Mouse (Mus musculus): ENCODE results near the gene Opn1sw. TPM values are rescaled to one million over a fixed set of nuclear protein-coding genes. Genes with fewer than 3 reads are reported as not detected.

Opn1sw gene
- polyA plus RNA-seq (2015; fragmentation: Nextera tagmentation; extraction: Ambion mirVana), result 0.29 and 0.53 TPM in 2 replicates

DNA sequence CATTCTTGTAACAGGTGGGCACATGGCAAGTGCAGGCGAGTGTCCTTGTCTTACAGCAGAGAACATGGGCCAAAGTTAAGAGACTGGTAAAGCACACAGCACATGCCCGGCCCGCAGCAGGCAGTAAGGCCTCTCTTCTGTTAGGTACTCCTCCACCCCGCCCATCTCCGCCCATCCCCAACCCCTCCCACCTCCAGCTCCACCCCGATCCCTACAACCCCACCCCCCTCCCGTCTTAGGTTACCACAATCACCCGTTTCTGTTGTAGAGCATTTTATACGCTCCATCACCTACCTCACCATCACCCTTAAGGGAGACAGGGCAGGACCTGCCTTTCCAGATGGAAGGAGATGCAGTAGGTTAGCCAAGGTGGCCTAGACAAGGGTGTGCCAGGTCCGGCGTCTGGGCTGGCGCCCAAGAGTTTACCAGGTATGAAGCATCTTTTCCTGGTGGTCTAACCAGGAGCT, at the start of gene Opn1sw:
TSS of gene Opn1sw (minus strand) at position 417 of the 467 bp plus-strand sequence.
- H3K9me3 ChIP-seq, result no peaks in the 10 kb centered on the region
- WGBS, result 5% methylated on average over 12 of the region's 12 CpGs
- peak within 1 kb of the TSS; percentile 42 for H3K4me2 ChIP-seq (replicated peaks)
- H3K27ac ChIP-seq, result 0 out of 2 replicates have a peak within 1 kb of the TSS, but pooled peaks have one; percentile 6
- no peak within 1 kb of the TSS for H3K9ac ChIP-seq
- no peaks in the 10 kb centered on the region for H3K36me3 ChIP-seq
- H3K4me1 ChIP-seq (replicated peaks), result peaks cover 7% of the 10 kb centered on the region; the same call in 1 of the 2 replicates
- H3K27me3 ChIP-seq (replicated peaks), result no peaks in the 10 kb centered on the region
- H3K4me3 ChIP-seq (replicated peaks), result peak within 1 kb of the TSS; percentile 24
- ATAC-seq, result peak; percentile 81

DNA sequence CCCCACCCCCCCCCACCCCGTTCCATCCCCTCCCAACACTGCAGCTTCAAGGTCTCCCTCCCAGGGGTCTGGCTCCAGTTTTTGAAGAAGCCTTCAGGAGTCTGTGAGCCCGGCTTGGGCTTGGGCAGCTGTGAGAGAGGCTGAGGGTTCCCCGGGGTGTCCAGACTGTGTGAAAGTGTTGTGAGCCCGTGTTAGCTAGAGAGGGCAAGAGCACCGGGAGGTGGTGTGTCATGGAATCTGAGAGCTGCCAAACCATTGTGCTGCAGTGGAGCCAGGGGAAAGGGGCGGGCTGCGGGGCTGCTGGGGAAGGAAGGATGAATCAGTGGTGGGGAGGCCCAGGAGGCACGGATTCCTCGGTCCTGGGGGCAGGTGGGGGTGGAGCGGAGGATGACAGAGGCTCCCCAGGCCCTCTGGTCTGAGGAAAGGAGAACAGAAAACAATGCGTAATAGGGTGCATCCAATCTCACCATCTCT, 48.2 kb upstream of the Opn1sw start:
- H3K9me3 ChIP-seq, result no peaks in the 10 kb centered on the region
- ATAC-seq, result no peak
- WGBS, result 15% methylated on average over 11 of the region's 11 CpGs

DNA sequence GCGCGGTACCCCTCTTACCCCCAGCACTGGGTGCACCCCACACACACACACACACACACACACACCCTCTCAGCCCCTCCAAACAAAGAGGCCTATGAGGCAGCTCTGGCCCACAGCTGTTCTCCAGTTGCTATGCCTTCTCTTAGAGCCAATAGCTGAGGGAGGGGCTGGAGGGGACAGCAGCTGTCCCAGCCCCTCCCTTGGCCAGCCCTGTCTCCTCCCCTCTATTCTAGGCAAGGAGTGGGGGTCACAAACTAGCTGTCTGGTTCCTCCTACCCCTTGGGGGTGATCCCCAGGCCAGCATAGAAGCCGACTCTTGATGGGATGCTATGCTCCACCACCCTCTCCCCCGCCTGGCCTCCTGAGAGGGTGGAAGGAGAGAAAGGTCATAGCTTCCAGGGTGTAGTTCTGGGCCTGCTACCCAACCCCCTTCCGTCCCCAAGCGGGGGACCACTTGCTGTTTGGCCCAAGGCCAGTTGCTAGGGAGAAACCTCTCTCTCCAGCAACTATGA, 47.7 kb upstream of the Opn1sw start:
- peak; percentile 63 for ATAC-seq
- peaks cover 12% of the 10 kb centered on the region for H3K27me3 ChIP-seq (replicated peaks)
- peak overlapping the region; percentile 52; the same call in 1 of the 2 replicates for H3K9ac ChIP-seq
- peaks cover 21% of the 10 kb centered on the region for H3K4me1 ChIP-seq (replicated peaks)
- 22% methylated on average over 6 of the region's 6 CpGs for WGBS
- 0 out of 2 replicates have a peak, but pooled peaks cover 3% of the 10 kb centered on the region for H3K36me3 ChIP-seq
- peak overlapping the region; percentile 86 for H3K27ac ChIP-seq
- no peaks in the 10 kb centered on the region for H3K9me3 ChIP-seq
- peak overlapping the region; percentile 53 for H3K4me3 ChIP-seq (replicated peaks)
- peak overlapping the region; percentile 70 for H3K4me2 ChIP-seq (replicated peaks)

More for the DNA sequence above, 48.2 kb upstream of the Opn1sw start:
- Histone ChIP-seq H3K4me3 (replicated peaks) (peak overlapping the region; percentile 53), H3K27me3 (replicated peaks) (peaks cover 12% of the 10 kb centered on the region), H3K4me1 (replicated peaks) (peaks cover 21% of the 10 kb centered on the region), H3K36me3 (0 out of 2 replicates have a peak, but pooled peaks cover 4% of the 10 kb centered on the region), H3K4me2 (replicated peaks) (peak overlapping the region; percentile 70), H3K9ac (no peak overlapping the region), H3K27ac (peak overlapping the region; percentile 86)

DNA sequence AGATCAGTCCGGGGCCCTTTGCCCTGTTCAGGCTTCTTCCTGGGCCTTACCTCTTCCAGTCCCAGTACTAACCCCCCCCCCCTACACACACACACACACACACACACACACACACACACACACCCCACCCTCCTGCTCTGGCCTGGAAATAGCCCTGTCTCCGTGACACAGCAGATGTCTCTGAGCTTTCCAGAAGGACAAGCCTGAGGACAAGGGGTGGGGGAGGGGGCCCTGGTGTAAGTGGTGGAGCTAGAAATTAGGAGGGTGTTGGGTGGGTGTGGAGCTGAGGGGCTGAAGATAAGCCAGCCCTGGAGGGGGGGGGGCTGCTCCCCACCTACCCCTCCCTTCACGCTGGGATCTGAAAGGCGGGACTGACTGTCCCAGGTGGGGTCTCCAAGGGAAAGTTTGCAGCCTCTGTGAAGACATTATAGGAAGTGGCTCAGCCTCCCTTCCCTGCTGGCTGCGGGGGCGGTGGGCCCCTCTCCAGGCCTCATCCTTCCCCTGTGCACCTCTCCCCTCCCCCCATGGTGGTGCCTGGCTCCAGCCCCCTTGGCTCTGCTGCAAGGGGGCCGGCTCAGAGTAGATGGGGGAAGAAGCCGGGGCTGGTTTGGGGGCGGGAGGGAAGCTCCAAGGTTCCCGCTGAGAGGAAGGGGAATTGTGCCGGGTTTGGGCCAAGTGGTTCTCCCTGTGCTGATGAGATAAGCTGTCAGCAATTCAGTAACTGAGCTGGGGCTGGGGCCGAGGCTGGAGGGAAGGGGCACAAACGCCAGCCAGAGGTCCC, 46.8 kb upstream of the Opn1sw start:
- H3K4me3 ChIP-seq (replicated peaks), result peak overlapping the region; percentile 53
- peaks cover 12% of the 10 kb centered on the region for H3K27me3 ChIP-seq (replicated peaks)
- H3K4me2 ChIP-seq (replicated peaks), result peak overlapping the region; percentile 70
- H3K4me1 ChIP-seq (replicated peaks), result peaks cover 21% of the 10 kb centered on the region
- 6% methylated on average over 13 of the region's 13 CpGs for WGBS
- ATAC-seq, result peak; percentile 71
- H3K27ac ChIP-seq, result peak overlapping the region; percentile 86
- H3K9ac ChIP-seq, result peak overlapping the region; percentile 52
- no peaks in the 10 kb centered on the region for H3K9me3 ChIP-seq
- H3K36me3 ChIP-seq, result no peaks in the 10 kb centered on the region

DNA sequence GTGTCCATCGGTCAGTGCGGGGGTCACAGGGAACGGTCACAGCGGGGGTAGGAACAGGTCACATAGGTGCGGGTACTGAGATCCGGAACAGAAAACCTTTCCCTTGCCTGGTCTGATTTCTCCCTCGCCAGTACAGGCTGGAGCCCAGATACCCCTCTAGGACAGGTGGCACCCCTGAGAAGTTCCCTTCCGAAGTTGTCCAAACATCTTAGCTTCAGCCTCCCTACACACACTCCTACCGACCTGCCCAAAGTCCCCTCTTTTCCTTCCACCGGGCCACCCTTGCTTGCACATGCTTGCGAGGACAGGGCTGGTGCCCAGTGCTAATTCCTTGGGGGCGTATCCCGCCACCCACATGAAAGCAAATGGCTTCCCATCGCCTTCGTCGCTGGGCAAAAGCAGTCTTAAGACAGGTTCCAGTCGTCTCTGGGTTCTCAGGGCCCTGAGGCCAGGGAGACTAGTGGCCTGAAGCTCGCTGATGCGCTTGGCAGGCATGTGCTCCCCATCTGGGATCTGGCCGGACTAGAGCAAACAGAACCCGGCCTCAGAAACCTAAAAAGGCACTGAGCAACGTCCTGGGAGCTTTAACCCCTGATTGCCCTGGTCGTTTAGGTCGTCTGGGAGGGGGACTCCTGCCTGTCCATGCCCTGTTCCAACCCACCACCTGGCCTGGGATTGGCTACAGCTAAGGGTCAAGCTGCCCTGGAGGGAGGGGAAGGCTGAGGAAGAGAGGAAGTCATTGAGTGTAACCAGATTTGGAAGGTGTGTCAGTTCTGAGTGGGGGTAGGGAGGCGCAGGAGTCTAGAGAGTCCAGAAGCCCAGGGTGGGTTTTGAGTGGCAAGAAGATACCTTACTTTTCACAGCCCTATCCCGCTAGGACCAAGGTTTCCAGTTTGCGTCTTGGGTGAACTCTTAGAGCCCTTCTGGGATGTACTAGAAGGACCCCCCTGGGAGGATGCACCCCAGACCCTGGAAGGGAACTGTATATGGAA, 45.8 kb upstream of the Opn1sw start:
- H3K36me3 ChIP-seq, result no peaks in the 10 kb centered on the region
- H3K9ac ChIP-seq, result peak overlapping the region; percentile 52
- peaks cover 12% of the 10 kb centered on the region for H3K27me3 ChIP-seq (replicated peaks)
- peak overlapping the region; percentile 86 for H3K27ac ChIP-seq
- H3K4me3 ChIP-seq (replicated peaks), result peak overlapping the region; percentile 53
- peaks cover 21% of the 10 kb centered on the region for H3K4me1 ChIP-seq (replicated peaks)
- 5% methylated on average over 27 of the region's 27 CpGs for WGBS
- peak overlapping the region; percentile 70 for H3K4me2 ChIP-seq (replicated peaks)
- no peaks in the 10 kb centered on the region for H3K9me3 ChIP-seq
- ATAC-seq, result peak; percentile 9; the same call in 1 of the 2 replicates

DNA sequence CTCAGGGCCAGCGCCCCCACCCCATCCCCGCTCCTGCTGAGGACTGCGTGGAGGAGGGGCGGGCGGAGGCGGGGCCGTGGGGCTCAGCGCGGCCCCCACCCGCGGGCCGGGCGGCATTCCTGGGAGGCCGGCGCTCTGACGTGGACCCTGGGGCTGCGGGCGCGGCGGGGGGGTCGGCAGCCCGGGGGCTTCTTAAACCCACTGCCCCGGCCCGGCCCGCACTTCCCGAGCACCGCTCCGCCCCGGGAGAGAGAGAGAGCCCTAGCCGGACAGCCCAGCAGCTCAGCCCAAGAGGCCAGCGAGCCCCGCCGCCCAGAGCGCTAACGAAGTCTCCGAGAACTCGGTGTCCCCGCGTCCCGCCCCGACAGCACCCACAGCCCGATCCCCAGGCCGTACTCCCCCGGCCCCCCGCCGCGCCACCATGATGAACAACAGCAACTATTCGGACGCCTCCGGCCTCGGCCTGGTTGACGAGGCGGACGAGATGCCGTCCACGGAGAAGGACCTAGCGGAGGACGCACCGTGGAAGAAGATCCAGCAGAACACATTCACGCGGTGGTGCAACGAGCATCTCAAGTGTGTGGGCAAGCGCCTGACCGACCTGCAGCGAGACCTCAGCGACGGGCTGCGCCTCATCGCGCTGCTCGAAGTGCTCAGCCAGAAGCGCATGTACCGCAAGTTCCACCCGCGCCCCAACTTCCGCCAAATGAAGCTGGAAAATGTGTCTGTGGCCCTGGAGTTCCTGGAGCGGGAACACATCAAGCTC, 45.0 kb upstream of the Opn1sw start, which contains the start of gene Flnc:
TSS of gene Flnc (plus strand) at position 219 of the 766 bp plus-strand sequence.
- H3K27me3 ChIP-seq (replicated peaks), result peaks cover 12% of the 10 kb centered on the region
- H3K9me3 ChIP-seq, result no peaks in the 10 kb centered on the region
- under 1% methylated on average over 73 of the region's 77 CpGs for WGBS
- peak within 1 kb of the TSS; percentile 70 for H3K4me2 ChIP-seq (replicated peaks)
- no peaks in the 10 kb centered on the region for H3K36me3 ChIP-seq
- peak within 1 kb of the TSS; percentile 86 for H3K27ac ChIP-seq
- H3K9ac ChIP-seq, result peak within 1 kb of the TSS; percentile 52
- peaks cover 21% of the 10 kb centered on the region for H3K4me1 ChIP-seq (replicated peaks)
- peak; percentile 40 for ATAC-seq
- peak within 1 kb of the TSS; percentile 53 for H3K4me3 ChIP-seq (replicated peaks)

DNA sequence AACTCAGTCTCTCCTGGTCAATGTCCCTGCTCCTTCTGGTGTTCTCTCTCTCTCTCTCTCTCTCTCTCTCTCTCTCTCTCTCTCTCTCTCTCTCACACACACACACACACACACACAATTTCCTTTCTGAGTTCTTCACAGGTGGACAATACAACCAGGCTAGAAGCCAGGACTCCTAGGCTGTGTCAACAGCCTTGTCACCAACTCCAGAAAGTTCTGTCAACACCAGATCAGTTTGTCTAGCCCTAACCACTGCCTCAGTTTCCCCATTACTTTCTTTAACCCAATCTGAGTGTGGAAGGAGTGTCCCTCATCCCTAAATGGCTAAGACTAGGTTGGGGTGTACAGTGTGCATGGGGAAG, 44.4 kb upstream of the Opn1sw start:
- no peak for ATAC-seq
- Histone ChIP-seq H3K9ac (no peak overlapping the region), H3K4me1 (replicated peaks) (peaks cover 21% of the 10 kb centered on the region), H3K27ac (no peak overlapping the region), H3K4me2 (replicated peaks) (peak overlapping the region; percentile 70), H3K9me3 (no peaks in the 10 kb centered on the region), H3K36me3 (no peaks in the 10 kb centered on the region), H3K4me3 (replicated peaks) (peak overlapping the region; percentile 53), H3K27me3 (replicated peaks) (peaks cover 12% of the 10 kb centered on the region)

DNA sequence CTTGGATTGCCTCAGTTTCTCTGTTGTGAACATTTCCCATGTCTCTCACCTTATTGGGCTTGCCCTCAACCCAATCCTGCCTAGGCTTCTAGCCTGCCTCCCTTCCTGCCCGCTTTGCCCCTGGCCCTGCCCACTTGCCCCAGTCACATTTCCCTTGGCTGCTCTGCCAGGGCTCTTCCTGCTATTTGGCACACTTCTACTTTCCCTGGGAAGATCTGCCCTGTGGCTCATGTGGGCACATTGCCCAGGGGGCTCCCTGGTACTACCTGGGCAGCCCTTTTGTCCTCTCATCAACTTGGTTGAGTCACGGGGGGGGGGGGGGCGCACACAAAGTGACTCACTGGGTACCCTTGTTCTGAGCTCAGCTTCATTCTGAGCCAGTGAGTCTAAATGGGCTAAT, 43.9 kb upstream of the Opn1sw start:
- WGBS, result 53% methylated on average over 3 of the region's 3 CpGs
- Histone ChIP-seq H3K4me3 (replicated peaks) (no peak overlapping the region), H3K9ac (no peak overlapping the region), H3K9me3 (no peaks in the 10 kb centered on the region), H3K4me1 (replicated peaks) (peaks cover 21% of the 10 kb centered on the region), H3K36me3 (no peaks in the 10 kb centered on the region), H3K27ac (no peak overlapping the region), H3K4me2 (replicated peaks) (no peak overlapping the region), H3K27me3 (replicated peaks) (peaks cover 12% of the 10 kb centered on the region)
- no peak for ATAC-seq

DNA sequence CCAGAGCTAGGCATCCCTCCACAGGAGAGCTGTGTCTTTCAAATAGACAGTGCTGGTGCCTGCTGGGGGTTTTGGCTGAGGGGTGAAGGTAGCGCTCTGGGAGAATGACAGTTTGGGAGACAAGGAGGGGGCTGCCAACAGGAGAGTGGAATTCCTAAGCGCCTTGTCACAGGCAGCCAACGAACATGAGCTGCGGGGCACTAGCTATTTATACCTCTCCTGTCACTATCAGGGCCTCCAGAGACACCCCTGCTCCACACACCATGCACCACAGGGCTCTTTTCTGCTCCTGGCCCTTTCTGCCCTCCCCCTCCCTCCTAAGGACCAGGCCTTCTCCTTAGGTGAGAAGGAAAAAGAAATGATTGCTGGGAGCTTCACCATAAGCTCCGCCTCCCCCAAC, 43.2 kb upstream of the Opn1sw start:
- H3K9ac ChIP-seq, result no peak overlapping the region
- H3K27me3 ChIP-seq (replicated peaks), result peaks cover 12% of the 10 kb centered on the region
- no peaks in the 10 kb centered on the region for H3K36me3 ChIP-seq
- no peak for ATAC-seq
- H3K4me3 ChIP-seq (replicated peaks), result no peak overlapping the region
- no peak overlapping the region for H3K4me2 ChIP-seq (replicated peaks)
- peaks cover 18% of the 10 kb centered on the region for H3K4me1 ChIP-seq (replicated peaks)
- H3K9me3 ChIP-seq, result no peaks in the 10 kb centered on the region
- WGBS, result 44% methylated on average over 5 of the region's 5 CpGs
- H3K27ac ChIP-seq, result no peak overlapping the region

DNA sequence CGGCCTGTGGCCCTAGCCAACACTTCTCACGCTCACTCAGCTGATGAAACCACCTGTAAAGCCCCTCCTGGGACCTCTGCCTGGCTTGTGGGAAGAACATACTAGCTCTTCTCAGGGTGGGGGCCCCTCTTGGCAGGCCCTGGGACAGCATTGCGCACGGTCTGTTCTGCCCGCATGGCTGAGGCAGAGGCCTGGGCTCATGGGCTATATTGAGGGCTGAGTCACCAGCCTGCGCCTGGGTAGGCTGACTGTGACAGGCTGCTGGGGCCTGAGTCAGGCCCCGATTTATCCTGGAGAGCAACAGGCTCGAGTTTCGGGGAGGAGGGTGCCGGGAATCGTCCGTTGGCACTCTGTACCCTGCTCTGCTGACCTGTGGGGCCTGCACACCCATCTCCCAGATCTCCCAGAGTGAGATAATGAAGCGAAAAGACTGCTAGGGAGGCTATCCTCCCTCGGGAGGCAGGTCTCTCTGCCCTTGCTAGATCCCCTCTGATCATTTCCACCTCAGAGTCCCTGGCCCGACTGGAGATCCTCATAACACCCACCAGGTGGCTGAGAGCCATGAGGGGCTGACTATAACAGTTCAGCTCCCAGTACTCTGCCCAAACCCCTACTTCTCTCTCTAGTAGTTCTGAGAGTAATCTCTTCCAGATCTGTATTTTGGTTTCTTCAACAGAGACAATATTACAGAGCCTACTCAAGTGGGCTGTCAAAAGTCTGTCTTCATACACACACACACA, 42.6 kb upstream of the Opn1sw start:
- peaks cover 12% of the 10 kb centered on the region for H3K27me3 ChIP-seq (replicated peaks)
- no peak for ATAC-seq
- no peak overlapping the region for H3K4me2 ChIP-seq (replicated peaks)
- H3K4me1 ChIP-seq (replicated peaks), result peaks cover 13% of the 10 kb centered on the region
- no peak overlapping the region for H3K9ac ChIP-seq
- 59% methylated on average over 15 of the region's 15 CpGs for WGBS
- H3K4me3 ChIP-seq (replicated peaks), result no peak overlapping the region
- no peaks in the 10 kb centered on the region for H3K36me3 ChIP-seq
- no peaks in the 10 kb centered on the region for H3K9me3 ChIP-seq
- H3K27ac ChIP-seq, result no peak overlapping the region

DNA sequence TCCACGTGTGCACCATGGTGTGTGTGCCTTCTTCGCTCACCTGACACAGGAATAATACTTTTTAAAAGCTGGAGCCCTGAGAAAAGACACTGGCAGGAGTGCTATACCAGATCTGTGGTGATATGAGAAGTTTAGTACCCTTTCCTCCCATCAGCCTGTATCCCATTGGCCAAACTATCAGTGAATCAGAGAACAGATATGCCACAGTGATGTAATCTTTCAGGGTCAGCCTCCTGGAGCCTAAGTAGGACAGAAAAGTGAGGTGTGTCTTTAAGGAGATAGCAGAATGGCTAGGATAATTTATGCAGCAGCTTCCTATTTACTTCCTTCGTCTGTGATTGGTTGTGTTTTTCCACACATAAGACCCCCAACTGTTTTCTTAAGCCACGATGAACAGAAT, 39.9 kb upstream of the Opn1sw start:
- Histone ChIP-seq H3K27ac (no peak overlapping the region), H3K27me3 (replicated peaks) (peaks cover 4% of the 10 kb centered on the region), H3K4me1 (replicated peaks) (peaks cover 6% of the 10 kb centered on the region), H3K9me3 (no peaks in the 10 kb centered on the region), H3K4me3 (replicated peaks) (no peak overlapping the region), H3K9ac (no peak overlapping the region), H3K36me3 (no peaks in the 10 kb centered on the region), H3K4me2 (replicated peaks) (no peak overlapping the region)
- no peak for ATAC-seq
- WGBS, result 64% methylated on average over 4 of the region's 4 CpGs
